Mouse (Mus musculus) layer of hippocampus, adult 9-11 months (tissue): ENCODE measurements around the gene Cop1.

Experiments used
- DNase-seq: peaks from one replicate; pipeline ENCODE4 v3.0.0; 2022

The Cop1 gene

GRCm38 (mm10) chr1:159290859-159291258 is 58.7 kb downstream of the Cop1 start:
- no peak for DNase-seq

GRCm38 (mm10) chr1:159301418-159302082 is 69.4 kb downstream of the Cop1 start:
- no peak for DNase-seq

- no peak for DNase-seq
Measured at GRCm38 (mm10) chr1:159313625-159314024, 81.5 kb downstream of the Cop1 start.

GRCm38 (mm10) chr1:159322586-159322985 is 90.5 kb downstream of the Cop1 start:
- peak; percentile 5 for DNase-seq

- DNase-seq, result peak; percentile 12
Measured at GRCm38 (mm10) chr1:159331008-159331407, 98.9 kb downstream of the Cop1 start.

DNA sequence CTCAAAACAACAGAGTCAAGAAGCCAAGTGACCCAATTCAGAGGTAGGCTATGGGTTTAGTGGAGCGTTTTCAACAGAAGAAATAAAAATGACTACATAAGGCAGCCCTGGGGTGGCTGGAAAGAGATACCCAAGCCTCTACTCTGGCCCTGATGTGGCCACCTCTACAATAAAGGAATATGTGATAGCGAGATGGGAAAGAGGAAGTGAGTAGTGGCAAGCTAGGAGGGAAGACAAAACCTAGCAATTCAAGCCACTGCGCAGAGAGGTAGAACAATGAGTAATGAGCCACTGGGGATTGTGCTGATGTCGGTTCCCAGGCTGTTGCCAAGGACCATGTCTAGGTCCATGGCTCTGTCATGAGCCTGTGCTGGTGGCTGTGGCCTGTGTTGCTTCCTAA is 102.0 kb downstream of the Cop1 start:
- no peak for DNase-seq

DNA sequence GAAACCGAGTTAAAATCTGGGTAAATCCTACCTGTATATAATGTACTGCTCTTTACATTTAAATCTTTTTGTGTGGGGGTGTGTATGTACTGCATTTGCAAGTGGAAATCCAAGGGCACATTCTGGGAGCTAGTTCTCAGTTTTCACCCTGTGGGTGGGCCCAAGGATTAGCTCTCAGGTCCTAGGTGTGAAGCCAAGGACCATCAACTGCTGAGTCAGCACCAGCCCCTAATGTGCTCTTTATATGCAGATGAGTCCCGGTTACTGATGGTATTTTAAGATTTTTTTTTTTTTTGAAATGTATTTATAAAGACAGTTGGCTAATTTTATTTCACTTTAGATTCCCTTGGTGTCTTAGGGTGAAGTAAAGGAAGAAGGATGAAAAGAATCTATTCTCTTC is 110.2 kb downstream of the Cop1 start:
- DNase-seq, result no peak

- no peak for DNase-seq
Measured at GRCm38 (mm10) chr1:159355027-159355570, 123.0 kb downstream of the Cop1 start.

DNA sequence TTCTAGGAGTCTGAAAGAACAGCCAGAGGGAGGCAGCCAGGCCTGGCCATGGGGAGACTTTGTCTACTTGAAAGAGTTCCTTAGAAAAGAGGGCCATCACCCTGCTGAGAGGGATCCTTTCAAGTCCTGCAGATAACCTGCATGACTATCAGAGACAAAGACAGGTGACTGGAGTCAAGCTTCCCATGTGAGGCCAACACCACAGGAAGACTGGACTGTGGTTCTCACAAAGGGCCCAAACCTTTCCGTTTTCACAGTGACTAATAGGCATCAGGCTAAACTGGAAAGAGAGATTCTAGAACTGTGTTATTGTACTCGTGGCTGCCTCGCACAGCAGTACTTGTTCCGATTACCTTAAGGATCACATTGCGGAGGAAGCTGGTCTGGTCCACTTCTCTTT is 126.6 kb downstream of the Cop1 start:
- DNase-seq, result no peak

- no peak for DNase-seq
Measured at GRCm38 (mm10) chr1:159371881-159372390, 139.8 kb downstream of the Cop1 start.

- DNase-seq, result no peak
Measured at GRCm38 (mm10) chr1:159382218-159382617, 150.1 kb downstream of the Cop1 start.

DNA sequence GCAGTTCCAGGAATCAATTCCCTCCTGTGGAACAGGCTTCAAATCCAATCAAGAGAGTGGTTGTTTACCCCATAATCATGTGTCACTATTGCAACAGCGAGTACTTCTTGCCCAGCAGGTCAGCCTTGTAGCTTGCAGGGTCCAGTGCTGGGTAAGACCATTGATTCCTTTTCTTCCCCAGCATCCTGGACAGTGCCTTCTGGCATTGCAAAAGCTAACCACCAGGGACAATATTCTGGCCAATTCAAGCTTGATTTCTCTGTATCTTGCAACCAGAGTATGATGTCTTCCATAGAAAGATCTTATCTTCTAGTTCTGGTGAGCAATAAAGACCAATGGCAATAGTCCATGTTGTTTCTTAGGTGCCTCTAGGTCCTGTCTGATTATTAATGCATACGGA is 150.8 kb downstream of the Cop1 start:
- no peak for DNase-seq

GRCm38 (mm10) chr1:159386458-159386857 is 154.3 kb downstream of the Cop1 start:
- peak; percentile 62 for DNase-seq

- peak; percentile 35 for DNase-seq
Measured at GRCm38 (mm10) chr1:159388565-159389024, 156.5 kb downstream of the Cop1 start.

GRCm38 (mm10) chr1:159390049-159390448 is 157.9 kb downstream of the Cop1 start:
- DNase-seq, result peak; percentile 74

- DNase-seq, result no peak
Measured at GRCm38 (mm10) chr1:159392667-159393066, 160.5 kb downstream of the Cop1 start.

- peak; percentile 90 for DNase-seq
Measured at GRCm38 (mm10) chr1:159393070-159393699, 161.1 kb downstream of the Cop1 start.

DNA sequence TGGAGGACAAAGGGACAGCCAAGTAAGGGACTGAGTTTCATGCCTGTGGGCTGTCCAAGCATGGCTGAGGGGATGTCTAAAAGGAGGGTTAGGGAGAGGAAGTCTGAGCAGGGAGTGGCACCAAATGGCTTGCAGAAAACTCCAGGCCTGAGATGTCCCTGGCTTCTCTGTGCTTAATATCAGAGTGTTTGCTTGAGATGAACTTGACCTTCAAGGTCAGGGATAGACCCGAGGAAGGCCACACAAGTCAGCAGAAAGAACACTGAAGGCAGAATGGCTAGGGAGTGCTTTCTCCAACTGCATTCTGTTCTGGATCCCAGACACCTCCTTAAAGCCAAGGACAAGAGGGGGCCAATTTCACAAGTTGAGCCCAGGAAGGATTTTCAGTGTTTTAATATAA is 161.8 kb downstream of the Cop1 start:
- DNase-seq, result no peak

- DNase-seq, result no peak
Measured at GRCm38 (mm10) chr1:159396515-159396914, 164.4 kb downstream of the Cop1 start.
